ENCODE assay signal across 9 mouse cellular contexts in the genomic region with DNA sequence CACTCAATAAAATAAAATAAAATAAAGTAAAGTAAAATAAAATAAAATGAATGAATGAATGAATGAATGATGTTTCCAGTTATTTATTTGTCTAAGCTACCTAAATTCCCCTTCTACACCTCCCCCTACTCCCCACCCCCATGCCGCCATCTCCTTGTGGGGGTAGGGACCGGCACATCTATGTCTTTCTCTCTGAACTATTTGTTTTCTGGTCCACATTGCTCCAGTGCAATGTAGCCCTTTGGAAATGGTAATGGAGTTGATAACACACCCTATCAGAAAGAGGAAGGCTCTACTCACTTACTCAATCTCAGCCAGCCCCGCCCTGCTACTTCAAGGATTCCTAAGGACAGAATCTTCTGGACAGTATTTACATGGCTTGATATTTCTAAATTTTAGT. TPM values are rescaled to one million over a fixed set of nuclear protein-coding genes. Genes with fewer than 3 reads are reported as not detected.
DNase-seq lines count a peak whose midpoint lies in the region; ATAC-seq and TF ChIP-seq lines count a peak whose summit lies in the region.
"Had no signal": no experiment of that assay in that cellular context is flagged by ENCODE, and none has a peak within 500 bp of the region (broad histone marks: within the 10 kb centered on the region; RNA-seq: fewer than 3 reads in every experiment).

No protein-coding gene starts in this region.

- H3K4me2 ChIP-seq in heart, embryonic 16.5 days (ENCODE audit: low read depth, low read length) = no peak overlapping the region
- no peak overlapping the region for H3K4me2 ChIP-seq in liver, embryonic 14.5 days (ENCODE audit: low read depth)
- H3K4me2 ChIP-seq in stomach, embryonic 14.5 days (replicated peaks; ENCODE audit: low read depth, low read length) = no peak overlapping the region
- H3K4me2 ChIP-seq: hindbrain, embryonic 15.5 days had no signal

- DNase-seq in left cerebral cortex, adult 18-20 months (ENCODE audit: low spot score in 2 of 2) = peak; percentile 8 to 19
- no peak for DNase-seq in left cerebral cortex, postnatal 36 days (ENCODE audit: low spot score in 2 of 2)
- peak; percentile 93 for DNase-seq in MEL (ENCODE audit: low read depth, low spot score)
- DNase-seq in c-Kit-positive CD71-negative TER-119-negative erythroid progenitor cells, embryonic 14.5 days (ENCODE audit: low read depth) = peak; percentile 41
- DNase-seq in liver, embryonic 14.5 days (ENCODE audit: low read depth in 3 of 3, low spot score in 3 of 3) = peak; percentile 33 to 51 (median 46)
- DNase-seq in layer of hippocampus, adult 8-10 months (ENCODE audit: low spot score in 2 of 2) = no peak

- H3K36me3 ChIP-seq in MEL (ENCODE audit: control insufficient read depth in 1 of 2, insufficient read depth in 2 of 2, low read length in 2 of 2) = no peaks in the 10 kb centered on the region
- H3K36me3 ChIP-seq in heart, embryonic 16.5 days (ENCODE audit: control insufficient read depth, insufficient read depth) = no peaks in the 10 kb centered on the region
- no peaks in the 10 kb centered on the region for H3K36me3 ChIP-seq in liver, embryonic 14.5 days (replicated peaks; ENCODE audit: control insufficient read depth, insufficient read depth, low read depth)
- no peaks in the 10 kb centered on the region for H3K36me3 ChIP-seq in stomach, embryonic 14.5 days (ENCODE audit: control insufficient read depth, insufficient read depth, low read length)
- H3K36me3 ChIP-seq: hindbrain, embryonic 15.5 days had no signal

- no peak overlapping the region for H3K9ac ChIP-seq in MEL (ENCODE audit: control insufficient read depth, low read depth, low read length, poor library complexity, severe bottlenecking)
- no peak overlapping the region for H3K9ac ChIP-seq in heart, embryonic 16.5 days (ENCODE audit: low read length)
- no peak overlapping the region for H3K9ac ChIP-seq in liver, embryonic 14.5 days (replicated peaks)
- no peak overlapping the region for H3K9ac ChIP-seq in stomach, embryonic 14.5 days (replicated peaks; ENCODE audit: low read depth, low read length)
- H3K9ac ChIP-seq: hindbrain, embryonic 15.5 days had no signal

- TF ChIP-seq POLR2A in MEL (IDR thresholded peaks at IDR 0.05; ENCODE audit: control insufficient read depth in 1 of 2, insufficient read depth in 1 of 2, low read depth in 1 of 2, low read length in 2 of 2, poor library complexity in 1 of 2) = no peak

- no peaks in the 10 kb centered on the region for H3K4me1 ChIP-seq in MEL (ENCODE audit: control insufficient read depth in 1 of 2, insufficient read depth in 2 of 2, low read length in 2 of 2)
- H3K4me1 ChIP-seq in heart, embryonic 16.5 days (ENCODE audit: control insufficient read depth, insufficient read depth, low read length) = no peaks in the 10 kb centered on the region
- no peaks in the 10 kb centered on the region for H3K4me1 ChIP-seq in liver, embryonic 14.5 days (replicated peaks; ENCODE audit: control insufficient read depth in 2 of 2, insufficient read depth in 2 of 2, low read length in 1 of 2)
- no peaks in the 10 kb centered on the region for H3K4me1 ChIP-seq in stomach, embryonic 14.5 days (ENCODE audit: control insufficient read depth, insufficient read depth, low read length)
- H3K4me1 ChIP-seq: hindbrain, embryonic 15.5 days had no signal

- TF ChIP-seq EP300 in MEL (IDR thresholded peaks at IDR 0.05; ENCODE audit: low read depth in 1 of 2, low read length in 2 of 2) = no peak
- TF ChIP-seq EP300 in liver, embryonic 14.5 days (IDR thresholded peaks at IDR 0.05; ENCODE audit: low read depth) = no peak

- peak; percentile 81 for ATAC-seq in heart, embryonic 16.5 days (replicated peaks; ENCODE audit: extremely low read depth, insufficient read depth, low FRiP score)
- peak; percentile 74 for ATAC-seq in liver, embryonic 14.5 days (ENCODE audit: insufficient read depth)
- ATAC-seq in stomach, embryonic 14.5 days (ENCODE audit: insufficient number of reproducible peaks, insufficient read depth, low FRiP score, low read depth) = peak; percentile 91

- intact Hi-C loops in left cerebral cortex, postnatal 36 days (cut with DNase I) = no loop called here

- no peak overlapping the region for H3K27ac ChIP-seq in MEL (ENCODE audit: control insufficient read depth, low read depth, low read length)
- no peak overlapping the region for H3K27ac ChIP-seq in heart, embryonic 16.5 days (ENCODE audit: low read length)
- no peak overlapping the region for H3K27ac ChIP-seq in liver, embryonic 14.5 days
- H3K27ac ChIP-seq in stomach, embryonic 14.5 days (ENCODE audit: low read length) = no peak overlapping the region
- H3K27ac ChIP-seq: hindbrain, embryonic 15.5 days had no signal

- no peaks in the 10 kb centered on the region for H3K27me3 ChIP-seq in MEL (ENCODE audit: control insufficient read depth in 1 of 2, insufficient read depth in 2 of 2, low read length in 2 of 2)
- H3K27me3 ChIP-seq in heart, embryonic 16.5 days (ENCODE audit: control insufficient read depth, insufficient read depth, low read length) = no peaks in the 10 kb centered on the region
- no peaks in the 10 kb centered on the region for H3K27me3 ChIP-seq in liver, embryonic 14.5 days (ENCODE audit: control insufficient read depth, insufficient read depth, low read length)
- H3K27me3 ChIP-seq in stomach, embryonic 14.5 days (ENCODE audit: control insufficient read depth, insufficient read depth, low read length) = no peaks in the 10 kb centered on the region
- H3K27me3 ChIP-seq: hindbrain, embryonic 15.5 days had no signal

- no peaks in the 10 kb centered on the region for H3K9me3 ChIP-seq in MEL (replicated peaks; ENCODE audit: insufficient read depth, low read length)
- no peaks in the 10 kb centered on the region for H3K9me3 ChIP-seq in heart, embryonic 16.5 days (replicated peaks; ENCODE audit: control insufficient read depth, low read length)
- H3K9me3 ChIP-seq in liver, embryonic 14.5 days (ENCODE audit: control insufficient read depth, low read length) = no peaks in the 10 kb centered on the region
- no peaks in the 10 kb centered on the region for H3K9me3 ChIP-seq in stomach, embryonic 14.5 days (ENCODE audit: control insufficient read depth, low read depth, low read length)
- H3K9me3 ChIP-seq: hindbrain, embryonic 15.5 days had no signal

- no peak for TF ChIP-seq RAD21 in MEL (IDR thresholded peaks at IDR 0.05; ENCODE audit: low read depth, low read length)

- H3K79me2 ChIP-seq in MEL (ENCODE audit: control insufficient read depth, insufficient read depth, low read length, poor library complexity) = no peaks in the 10 kb centered on the region

- WGBS in heart, embryonic 16.5 days = 51% methylated on average over 3 of the region's 3 CpGs
- WGBS in liver, embryonic 14.5 days (ENCODE audit: insufficient replicate concordance) = 42% methylated on average over 3 of the region's 3 CpGs
- 48% methylated on average over 3 of the region's 3 CpGs for WGBS in stomach, embryonic 14.5 days

- H3K4me3 ChIP-seq in MEL (ENCODE audit: control insufficient read depth in 1 of 2, insufficient read depth in 1 of 2, low read depth in 2 of 2, low read length in 2 of 2) = no peak overlapping the region
- H3K4me3 ChIP-seq in heart, embryonic 16.5 days (ENCODE audit: low read length) = no peak overlapping the region
- H3K4me3 ChIP-seq in liver, embryonic 14.5 days (ENCODE audit: insufficient read depth in 1 of 2, low read depth in 2 of 2, low read length in 2 of 2) = no peak overlapping the region
- no peak overlapping the region for H3K4me3 ChIP-seq in stomach, embryonic 14.5 days (ENCODE audit: low read depth, low read length)
- H3K4me3 ChIP-seq: hindbrain, embryonic 15.5 days had no signal

- TF ChIP-seq CTCF in MEL (IDR thresholded peaks at IDR 0.05 in 2 of 3, conservative IDR thresholded peaks at IDR 0.05 in 1 of 3; ENCODE audit: control insufficient read depth in 1 of 3, insufficient read depth in 1 of 3, low read depth in 2 of 3, low read length in 3 of 3, poor library complexity in 1 of 3, severe bottlenecking in 1 of 3) = no peak
- no peak for TF ChIP-seq CTCF in liver, embryonic 14.5 days (IDR thresholded peaks at IDR 0.05; ENCODE audit: low read depth)

TF ChIP-seq in MEL, 35 proteins besides CTCF, POLR2A, EP300 and RAD21:
- no peak for TF ChIP-seq ZC3H11A (IDR thresholded peaks at IDR 0.05; ENCODE audit: low read depth, low read length)
- TF ChIP-seq TBP (IDR thresholded peaks at IDR 0.05; ENCODE audit: low read depth, low read length) = no peak
- no peak for TF ChIP-seq ETS1 (IDR thresholded peaks at IDR 0.05; ENCODE audit: low read depth, low read length)
- TF ChIP-seq CHD1 (IDR thresholded peaks at IDR 0.05; ENCODE audit: low read depth, low read length) = no peak
- TF ChIP-seq MAX (IDR thresholded peaks at IDR 0.05; ENCODE audit: low read length) = no peak

RNA-seq across cellular contexts. Expression of a gene that starts 54.4 kb away (rescaled TPM):
- total RNA-seq in left cerebral cortex, adult 18-20 months (2021) = 10 to 100 TPM; 28.5 to 31.9 TPM
- 10 to 100 TPM; 29.1 to 31.2 TPM for total RNA-seq in left cerebral cortex, postnatal 36 days (2021)
- total RNA-seq in MEL (2012; rRNA removed) = 41.2 and 50.3 TPM in 2 replicates
- polyA plus RNA-seq in MEL (2012; ENCODE audit: insufficient read depth in 1 of 2, insufficient read length in 2 of 2, low read depth in 1 of 2, low replicate concordance in 2 of 2, missing spikeins in 1 of 2) = 10 to 100 TPM in 1 of 2 experiments, not detected in 1; 37.6 TPM
- 41.8 and 44.9 TPM in 2 replicates for polyA plus RNA-seq in heart, embryonic 16.5 days (2015; fragmentation: Nextera tagmentation; extraction: Ambion mirVana)
- polyA plus RNA-seq in liver, embryonic 14.5 days (2012; rRNA removed) = 7.7 and 12.7 TPM in 2 replicates
- polyA plus RNA-seq in liver, embryonic 14.5 days (2014; fragmentation: Nextera tagmentation; extraction: Ambion mirVana) = 31.0 and 31.5 TPM in 2 replicates
- 93.2 and 96.0 TPM in 2 replicates for polyA plus RNA-seq in stomach, embryonic 14.5 days (2014; fragmentation: Nextera tagmentation; extraction: Ambion mirVana)
- 10 to 100 TPM; 24.8 to 32.6 (median 27.3) TPM for total RNA-seq in layer of hippocampus, adult 8-10 months (2022)

Comparison
In these comparisons a context has a peak if more than half of its experiments do, and no peak if none do; other contexts are left out.
1. DNase-seq: peak in left cerebral cortex, adult 18-20 months (2 of 2), MEL (single experiment), c-Kit-positive CD71-negative TER-119-negative erythroid progenitor cells, embryonic 14.5 days (single experiment) and liver, embryonic 14.5 days (3 of 3); none in left cerebral cortex, postnatal 36 days (0 of 2) and layer of hippocampus, adult 8-10 months (0 of 2).
2. Peak in every context shown above with its lines, with median percentiles within 50 percentile points of each other: ATAC-seq.